Comparison of ENCODE assay signal across 16 mouse cellular contexts in genomic region chr7:82012472-82012871, GRCm38 (mm10). TPM values are rescaled to one million over a fixed set of nuclear protein-coding genes. Genes with fewer than 3 reads are reported as not detected.
DNase-seq lines count a peak whose midpoint lies in the region; ATAC-seq lines count a peak whose summit lies in the region.
"Had no signal": no experiment of that assay in that cellular context is flagged by ENCODE, and none has a peak within 500 bp of the region (broad histone marks: within the 10 kb centered on the region; RNA-seq: fewer than 3 reads in every experiment).

No protein-coding gene starts in this region.

- H3K9ac ChIP-seq in liver, embryonic 11.5 days (ENCODE audit: low read depth, low read length) = no peak overlapping the region
- H3K9ac ChIP-seq in liver, embryonic 12.5 days = no peak overlapping the region
- no peak overlapping the region for H3K9ac ChIP-seq in intestine, embryonic 16.5 days (ENCODE audit: low read depth, low read length)
- no peak overlapping the region for H3K9ac ChIP-seq in stomach, embryonic 16.5 days (ENCODE audit: low read length)
- H3K9ac ChIP-seq: midbrain, embryonic 13.5 days had no signal

- H3K4me2 ChIP-seq in liver, embryonic 11.5 days = no peak overlapping the region
- no peak overlapping the region for H3K4me2 ChIP-seq in liver, embryonic 12.5 days
- H3K4me2 ChIP-seq in intestine, embryonic 16.5 days (ENCODE audit: low read depth, low read length) = no peak overlapping the region
- no peak overlapping the region for H3K4me2 ChIP-seq in stomach, embryonic 16.5 days (ENCODE audit: low read depth, low read length)
- H3K4me2 ChIP-seq: midbrain, embryonic 13.5 days had no signal

- H3K27me3 ChIP-seq in heart, embryonic 10.5 days (ENCODE audit: insufficient read depth, poor library complexity, severe bottlenecking) = peaks cover 44% of the 10 kb centered on the region
- peaks cover 17% of the 10 kb centered on the region; the same call in 1 of the 2 replicates for H3K27me3 ChIP-seq in liver, embryonic 11.5 days (replicated peaks; ENCODE audit: control insufficient read depth, insufficient read depth, low read length)
- peaks cover 32% of the 10 kb centered on the region for H3K27me3 ChIP-seq in liver, embryonic 12.5 days (replicated peaks)
- no peaks in the 10 kb centered on the region for H3K27me3 ChIP-seq in intestine, embryonic 16.5 days (replicated peaks; ENCODE audit: control insufficient read depth, insufficient read depth, low read length)
- no peaks in the 10 kb centered on the region for H3K27me3 ChIP-seq in stomach, embryonic 16.5 days (ENCODE audit: control insufficient read depth, insufficient read depth, low read length)

- peaks cover 16% of the 10 kb centered on the region for H3K4me1 ChIP-seq in heart, embryonic 10.5 days
- no peaks in the 10 kb centered on the region; the same call in 1 of the 2 replicates for H3K4me1 ChIP-seq in liver, embryonic 11.5 days (replicated peaks; ENCODE audit: control insufficient read depth, insufficient read depth, low read length)
- H3K4me1 ChIP-seq in liver, embryonic 12.5 days = no peaks in the 10 kb centered on the region
- peaks cover 8% of the 10 kb centered on the region for H3K4me1 ChIP-seq in intestine, embryonic 16.5 days (ENCODE audit: control insufficient read depth, insufficient read depth, low read length)
- H3K4me1 ChIP-seq in stomach, embryonic 16.5 days (ENCODE audit: control insufficient read depth, insufficient read depth, low read length) = peaks cover 15% of the 10 kb centered on the region

- H3K36me3 ChIP-seq in heart, embryonic 10.5 days = no peaks in the 10 kb centered on the region
- no peaks in the 10 kb centered on the region for H3K36me3 ChIP-seq in liver, embryonic 11.5 days (ENCODE audit: control insufficient read depth, insufficient read depth, low read length)
- no peaks in the 10 kb centered on the region for H3K36me3 ChIP-seq in liver, embryonic 12.5 days
- H3K36me3 ChIP-seq in intestine, embryonic 16.5 days (ENCODE audit: control insufficient read depth, insufficient read depth, low read length) = no peaks in the 10 kb centered on the region
- no peaks in the 10 kb centered on the region for H3K36me3 ChIP-seq in stomach, embryonic 16.5 days (ENCODE audit: control insufficient read depth, insufficient read depth, low read length)
- H3K36me3 ChIP-seq: hindbrain, embryonic 10.5 days; midbrain, embryonic 13.5 days had no signal

- intact Hi-C loops in heart, postnatal 10 days (cut with DNase I) = no loop called here

- peak overlapping the region; percentile 52; the same call in 1 of the 2 replicates for H3K27ac ChIP-seq in heart, embryonic 10.5 days
- H3K27ac ChIP-seq in liver, embryonic 11.5 days (ENCODE audit: low read depth, low read length) = no peak overlapping the region
- H3K27ac ChIP-seq in liver, embryonic 12.5 days = no peak overlapping the region
- peak overlapping the region; percentile 48; the same call in 1 of the 2 replicates for H3K27ac ChIP-seq in intestine, embryonic 16.5 days (ENCODE audit: low read length)
- no peak overlapping the region for H3K27ac ChIP-seq in stomach, embryonic 16.5 days (ENCODE audit: low read length)
- H3K27ac ChIP-seq: hindbrain, embryonic 10.5 days; midbrain, embryonic 13.5 days had no signal

- DNase-seq in heart, embryonic 10.5 days (ENCODE audit: low spot score) = no peak
- no peak for DNase-seq in heart, postnatal 10 days
- DNase-seq in liver, embryonic 11.5 days (ENCODE audit: low spot score) = peak; percentile 51
- DNase-seq in thymus, postnatal 14 days = no peak
- DNase-seq in layer of hippocampus, adult 9-11 months = no peak
- DNase-seq: adrenal gland, adult 2 months; cerebellum, adult 9-11 months; kidney, adult 2 months; layer of hippocampus, postnatal 36 days; lung, postnatal 14 days had no signal

- H3K9me3 ChIP-seq in heart, embryonic 10.5 days = no peaks in the 10 kb centered on the region
- no peaks in the 10 kb centered on the region for H3K9me3 ChIP-seq in liver, embryonic 11.5 days (ENCODE audit: control insufficient read depth, low read length)
- no peaks in the 10 kb centered on the region for H3K9me3 ChIP-seq in liver, embryonic 12.5 days (replicated peaks)
- no peaks in the 10 kb centered on the region for H3K9me3 ChIP-seq in intestine, embryonic 16.5 days (ENCODE audit: control insufficient read depth, low read length)
- H3K9me3 ChIP-seq in stomach, embryonic 16.5 days (replicated peaks; ENCODE audit: control insufficient read depth, low read length) = no peaks in the 10 kb centered on the region
- H3K9me3 ChIP-seq: hindbrain, embryonic 10.5 days; midbrain, embryonic 13.5 days had no signal

- H3K4me3 ChIP-seq in heart, embryonic 10.5 days = peak overlapping the region; percentile 38
- H3K4me3 ChIP-seq in liver, embryonic 11.5 days (ENCODE audit: low read depth, low read length) = no peak overlapping the region
- H3K4me3 ChIP-seq in liver, embryonic 12.5 days = no peak overlapping the region
- H3K4me3 ChIP-seq in intestine, embryonic 16.5 days (ENCODE audit: low read length) = no peak overlapping the region
- no peak overlapping the region for H3K4me3 ChIP-seq in stomach, embryonic 16.5 days (replicated peaks; ENCODE audit: low read length)
- H3K4me3 ChIP-seq: erythroblast, embryonic 14.5 days; hindbrain, embryonic 10.5 days; midbrain, embryonic 13.5 days had no signal

- no peak for ATAC-seq in liver, embryonic 11.5 days (replicated peaks; ENCODE audit: low FRiP score)
- no peak for ATAC-seq in liver, embryonic 12.5 days
- peak; percentile 18; the same call in 1 of the 2 replicates for ATAC-seq in intestine, embryonic 16.5 days
- ATAC-seq in stomach, embryonic 16.5 days (ENCODE audit: insufficient read depth, low FRiP score) = peak; percentile 79; the same call in 1 of the 2 replicates
- ATAC-seq: midbrain, embryonic 13.5 days had no signal

- 4% methylated on average over 13 of the region's 13 CpGs for WGBS in heart, embryonic 10.5 days
- 13% methylated on average over 13 of the region's 13 CpGs for WGBS in liver, embryonic 11.5 days
- WGBS in liver, embryonic 12.5 days (ENCODE audit: insufficient replicate concordance) = 13% methylated on average over 13 of the region's 13 CpGs
- WGBS in intestine, embryonic 16.5 days = 11% methylated on average over 13 of the region's 13 CpGs
- 6% methylated on average over 13 of the region's 13 CpGs for WGBS in stomach, embryonic 16.5 days

RNA-seq across cellular contexts. Expression of gene Bnc1, which starts 20.4 kb away (rescaled TPM):
- polyA plus RNA-seq in heart, embryonic 10.5 days (2016; fragmentation: Nextera tagmentation; extraction: Ambion mirVana) = 8.1 and 14.3 TPM in 2 replicates
- 1 to 10 TPM; 1.8 to 2.9 TPM for total RNA-seq in heart, postnatal 10 days (2021)
- 5.1 and 7.0 TPM in 2 replicates for polyA plus RNA-seq in liver, embryonic 11.5 days (2014; fragmentation: Nextera tagmentation; extraction: Ambion mirVana)
- 1.8 and 1.9 TPM in 2 replicates for polyA plus RNA-seq in liver, embryonic 12.5 days (2016; fragmentation: Nextera tagmentation; extraction: Ambion mirVana)
- 2.1 TPM in 2 replicates for polyA plus RNA-seq in intestine, embryonic 16.5 days (2015; fragmentation: Nextera tagmentation; extraction: Ambion mirVana)
- 2.8 and 3.2 TPM in 2 replicates for polyA plus RNA-seq in stomach, embryonic 16.5 days (2015; fragmentation: Nextera tagmentation; extraction: Ambion mirVana)
- total RNA-seq: layer of hippocampus, postnatal 36 days had no signal
- polyA plus RNA-seq: erythroblast, embryonic 14.5 days had no signal

Comparison
In these comparisons a context has a peak if more than half of its experiments do, and no peak if none do; other contexts are left out.
1. H3K27ac ChIP-seq: peak in heart, embryonic 10.5 days (single experiment) and intestine, embryonic 16.5 days (single experiment); none in liver, embryonic 11.5 days (single experiment), liver, embryonic 12.5 days (single experiment) and stomach, embryonic 16.5 days (single experiment).
2. ATAC-seq: peak in intestine, embryonic 16.5 days (single experiment) and stomach, embryonic 16.5 days (single experiment); none in liver, embryonic 11.5 days (single experiment) and liver, embryonic 12.5 days (single experiment).